Mouse (Mus musculus): Measurements from ENCODE around the gene 2510009E07Rik. TPM values are rescaled to one million over a fixed set of nuclear protein-coding genes. Genes with fewer than 3 reads are reported as not detected.

2510009E07Rik gene
- total and polyA plus RNA-seq, 3 experiments, result not detected

GRCm38 (mm10) chr16:21604354-21604753 lies 90.1 kb downstream of the 2510009E07Rik start:
- DNase-seq (ENCODE audit: extremely low read depth), result no peak
- TF ChIP-seq JUND (conservative IDR thresholded peaks at IDR 0.05; ENCODE audit: low read depth, low read length) (no peak), MXI1 (IDR thresholded peaks at IDR 0.05; ENCODE audit: low read depth, low read length) (no peak), RCOR1 (conservative IDR thresholded peaks at IDR 0.05; ENCODE audit: low read depth, low read length) (no peak), ETS1 (conservative IDR thresholded peaks at IDR 0.05; ENCODE audit: low read depth, low read length) (no peak), IRF4 (IDR thresholded peaks at IDR 0.05; ENCODE audit: low read depth, low read length) (no peak), MYC (IDR thresholded peaks at IDR 0.05; ENCODE audit: low read depth, low read length) (no peak), JUN (IDR thresholded peaks at IDR 0.05; ENCODE audit: insufficient read depth, low read depth, low read length) (no peak), POLR2A (IDR thresholded peaks at IDR 0.05; ENCODE audit: low read depth, low read length) (no peak), POLR2AphosphoS2 (IDR thresholded peaks at IDR 0.05; ENCODE audit: low read depth, low read length) (no peak), USF1 (IDR thresholded peaks at IDR 0.05; ENCODE audit: low read depth, low read length) (no peak)
- Histone ChIP-seq H3K4me2 (ENCODE audit: insufficient read depth, low read depth, poor library complexity, severe bottlenecking) (no peak overlapping the region), H3K9ac (ENCODE audit: insufficient read depth, low read depth) (no peak overlapping the region), H3K9me3 (replicated peaks; ENCODE audit: low read length) (no peaks in the 10 kb centered on the region), H3K27ac (ENCODE audit: insufficient read depth, low read depth) (no peak overlapping the region), H3K79me2 (replicated peaks; ENCODE audit: control insufficient read depth, extremely low read depth, insufficient read depth, poor library complexity, severe bottlenecking) (no peaks in the 10 kb centered on the region), H3K27me3 (replicated peaks) (no peaks in the 10 kb centered on the region), H3K4me1 (ENCODE audit: control insufficient read depth in 1 of 2, insufficient read depth in 2 of 2) (peaks cover 0 to 10% of the 10 kb centered on the region in 2 experiments; a peak in 2 of 4 replicates), H3K4me3 (replicated peaks in 1 of 3; ENCODE audit: low read depth in 2 of 3, low read length in 2 of 3, poor library complexity in 1 of 3) (no peak overlapping the region), H3K36me3 (replicated peaks in 1 of 2; ENCODE audit: control insufficient read depth in 1 of 2, insufficient read depth in 1 of 2, low read length in 1 of 2) (peaks cover 0 to 9% of the 10 kb centered on the region in 2 experiments)
- in situ Hi-C loops (cut with MboI; ENCODE audit: low pct_ligation_motif_present, low pct_unique_long_range_greater_than_20kb, low sequenced_read_pairs) (no loop called here), dilution Hi-C loops (cut with MboI; ENCODE audit: extremely low pct_ligation_motif_present, extremely low pct_unique_long_range_greater_than_20kb, low sequenced_read_pairs) (no loop called here)

Other genes starting within 250 kb of the 2510009E07Rik start
- gene Ehhadh, start 93.1 kb upstream of the 2510009E07Rik start, total RNA-seq (2012; rRNA removed), result 2.9 TPM in 2 replicates
- 0.47 and 0.93 TPM in 2 replicates for gene Ehhadh, start 93.1 kb upstream of the 2510009E07Rik start, total RNA-seq (2014; rRNA removed)
- gene Ehhadh, start 93.1 kb upstream of the 2510009E07Rik start, polyA plus RNA-seq (2012; ENCODE audit: insufficient read length, low read depth), result 0.86 and 1.1 TPM in 2 replicates
- 0.42 and 0.89 TPM in 2 replicates for gene Map3k13, start 99.7 kb upstream of the 2510009E07Rik start, total RNA-seq (2012; rRNA removed)
- 0.20 and 0.32 TPM in 2 replicates for gene Map3k13, start 99.7 kb upstream of the 2510009E07Rik start, total RNA-seq (2014; rRNA removed)
- gene Map3k13, start 99.7 kb upstream of the 2510009E07Rik start, polyA plus RNA-seq (2012; ENCODE audit: insufficient read length, low read depth), result 1.3 TPM in 2 replicates